Mouse (Mus musculus) cerebellum, postnatal 4 days (tissue): ENCODE results near the gene Gm4491.

Experiments used
- DNase-seq, 2 experiments: peaks; one replicate each; pipeline ENCODE4 v3.0.0; 2022; ENCODE audit warnings: low spot score in 2 of 2, mixed read lengths in 1 of 2

Gene Gm4491

DNA sequence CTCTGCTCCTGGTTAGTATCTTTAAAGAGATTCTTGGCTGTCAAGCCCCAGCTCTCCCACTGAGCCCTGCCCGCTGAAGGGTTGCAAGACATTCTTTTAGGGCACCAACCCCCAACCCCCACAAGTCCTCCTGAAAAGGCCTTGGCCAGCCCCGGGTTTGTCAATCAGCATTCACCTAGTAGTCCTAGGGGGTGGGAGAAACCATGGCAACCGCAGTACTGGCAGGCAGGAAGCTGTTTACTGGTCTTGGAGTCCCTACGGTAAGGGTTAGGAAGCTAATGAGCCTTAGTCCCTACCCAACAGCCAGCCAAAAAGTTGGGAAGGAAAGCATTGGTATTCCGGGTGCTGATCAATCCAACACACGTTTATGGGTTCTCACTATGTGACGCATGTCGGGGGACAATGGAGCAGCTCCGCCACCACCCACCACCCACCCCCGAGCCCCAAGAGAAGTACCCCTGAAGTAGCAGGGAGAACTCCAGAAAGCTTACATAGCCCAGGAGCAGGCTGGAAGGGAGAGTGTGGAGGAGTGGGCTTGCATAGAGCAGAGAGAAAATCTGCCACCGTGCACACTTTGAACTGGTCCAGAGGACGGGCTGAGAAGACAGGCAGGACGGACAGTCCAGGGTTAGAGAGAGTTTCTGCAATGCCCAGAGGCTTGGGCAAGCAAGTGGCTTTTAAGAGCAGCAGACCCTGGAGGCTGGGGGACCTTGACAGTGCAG is at the start of gene Gm4491:
Gm4491 (minus strand) TSS at position 61 of the 722 bp plus-strand sequence.
- DNase-seq: no peak

DNA sequence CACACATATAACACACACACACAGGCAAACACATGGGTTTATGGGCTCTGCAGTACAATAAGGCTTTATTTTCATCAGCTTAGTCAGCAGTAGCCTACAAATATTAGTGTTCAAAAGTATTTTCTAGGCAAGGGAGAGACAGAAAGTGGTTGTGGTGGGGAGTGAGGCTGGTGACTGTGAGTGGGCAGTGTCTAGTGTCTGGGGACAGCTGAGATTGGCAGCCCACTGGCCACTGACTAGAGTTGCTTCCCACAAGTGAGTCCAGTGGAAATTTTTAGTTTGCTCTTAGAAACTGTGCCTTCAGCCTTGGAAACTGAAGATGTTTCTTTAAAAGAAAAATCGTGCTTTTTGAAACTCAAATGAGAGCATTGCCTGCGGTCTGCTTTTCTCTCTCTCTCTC is 46.1 kb upstream of the Gm4491 start:
- no peak for DNase-seq

DNA sequence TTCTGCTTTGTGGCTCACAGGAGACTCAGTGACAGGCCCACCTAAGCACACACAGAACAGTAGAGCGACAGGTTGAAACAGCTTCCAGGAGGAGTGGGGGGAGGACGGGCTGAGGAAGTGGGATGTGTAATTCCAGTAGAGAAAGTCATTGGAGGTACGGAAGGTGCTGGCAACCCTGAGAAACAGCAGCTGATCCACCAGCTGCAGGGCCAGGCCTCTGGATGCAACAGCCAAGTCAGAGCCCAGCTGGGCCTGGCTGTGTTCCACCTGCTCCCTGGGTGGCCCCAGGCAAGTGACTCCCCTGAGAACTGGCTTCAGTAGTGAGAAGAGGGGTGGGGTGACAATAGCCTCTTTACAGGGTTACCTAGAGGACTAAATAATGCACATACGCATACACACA is 45.5 kb upstream of the Gm4491 start:
- DNase-seq: peak in 1 of 2 experiments; percentile 37

DNA sequence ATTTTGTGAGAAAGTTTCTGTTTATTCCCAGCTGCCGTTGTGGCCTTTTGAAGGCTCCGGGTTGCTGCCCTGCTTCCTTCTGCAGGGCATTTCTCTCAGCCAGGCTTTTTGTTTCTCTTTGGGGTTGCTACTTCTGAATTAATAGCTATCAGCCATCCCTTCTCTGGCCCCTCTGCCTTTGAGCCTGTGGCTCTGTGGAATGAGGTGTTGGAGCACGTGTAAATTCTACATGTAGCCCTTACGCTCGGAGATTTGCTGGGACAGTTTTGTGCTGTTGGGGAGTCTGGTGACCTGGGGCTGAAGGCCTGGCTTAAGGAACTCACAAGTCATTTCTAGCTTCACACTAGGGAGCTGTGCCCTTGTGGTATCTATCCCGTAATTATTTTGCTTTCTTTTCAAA is 39.2 kb upstream of the Gm4491 start:
- no peak for DNase-seq

DNA sequence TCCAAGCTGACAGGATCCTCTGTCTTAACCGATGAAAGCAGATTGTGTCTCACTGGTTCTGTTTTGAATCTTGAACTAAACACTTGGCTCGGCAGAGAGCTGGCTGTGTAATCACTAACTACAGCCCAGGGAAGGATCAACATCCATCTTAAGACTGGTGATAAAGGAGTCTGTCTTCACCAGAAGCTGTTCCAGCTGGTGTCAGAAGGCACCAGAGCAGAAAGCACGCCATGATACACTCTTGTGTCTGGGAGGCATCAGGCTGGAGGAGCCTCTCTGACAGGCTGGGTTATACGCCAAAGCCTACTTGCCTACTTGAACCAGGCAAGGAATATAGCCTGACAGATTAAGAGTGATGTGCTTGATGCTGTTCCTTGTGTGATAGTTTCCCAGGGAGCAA is 30.1 kb upstream of the Gm4491 start:
- no peak for DNase-seq

DNA sequence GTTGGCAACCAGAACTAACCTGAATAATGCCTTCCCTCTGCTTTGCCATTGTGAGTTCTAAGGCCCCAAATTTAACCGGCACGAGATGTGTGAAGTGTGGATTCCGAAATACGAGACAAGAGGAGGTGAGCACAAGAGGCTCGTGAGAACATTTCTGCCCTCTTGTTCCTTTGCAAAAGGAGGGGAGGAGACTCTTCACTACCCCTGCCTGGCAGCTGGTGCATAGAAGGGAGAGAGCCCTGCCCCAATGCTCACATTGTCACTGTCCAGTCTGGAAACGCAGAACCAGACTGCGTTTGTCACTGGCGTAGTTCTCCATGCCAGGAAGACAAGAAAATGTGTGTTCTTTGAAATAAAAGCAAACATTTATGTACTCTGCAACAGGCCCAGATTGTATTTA is 19.6 kb upstream of the Gm4491 start:
- DNase-seq: no peak

DNA sequence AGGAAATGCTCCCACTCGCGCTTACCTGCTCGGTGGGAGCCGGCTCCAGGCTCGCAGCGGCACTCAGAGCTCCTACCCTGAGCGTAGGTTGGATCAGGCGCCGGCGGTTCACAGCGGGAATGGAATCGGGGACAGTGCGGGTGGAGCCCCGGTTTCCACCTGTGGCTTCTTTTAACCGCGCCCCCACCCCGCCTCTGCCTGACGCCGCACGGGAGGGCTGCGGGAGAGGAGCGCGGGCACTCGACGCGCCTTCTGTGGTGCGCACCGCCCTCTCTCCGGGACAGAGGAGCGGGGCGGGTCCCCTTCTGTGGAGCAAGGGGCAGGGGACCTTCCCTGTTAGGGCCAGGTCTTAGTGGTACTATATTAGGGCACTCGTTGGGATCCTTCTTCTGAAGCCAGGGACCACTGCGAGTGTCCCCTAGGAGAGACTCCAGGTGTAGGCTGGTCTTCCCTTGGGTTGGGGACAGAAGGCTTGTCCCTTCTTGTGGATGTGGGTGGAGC is 17.5 kb upstream of the Gm4491 start, which contains the start of gene Gjb6:
Gjb6 (minus strand) TSS at position 451 of the 501 bp plus-strand sequence.
- no peak for DNase-seq

DNA sequence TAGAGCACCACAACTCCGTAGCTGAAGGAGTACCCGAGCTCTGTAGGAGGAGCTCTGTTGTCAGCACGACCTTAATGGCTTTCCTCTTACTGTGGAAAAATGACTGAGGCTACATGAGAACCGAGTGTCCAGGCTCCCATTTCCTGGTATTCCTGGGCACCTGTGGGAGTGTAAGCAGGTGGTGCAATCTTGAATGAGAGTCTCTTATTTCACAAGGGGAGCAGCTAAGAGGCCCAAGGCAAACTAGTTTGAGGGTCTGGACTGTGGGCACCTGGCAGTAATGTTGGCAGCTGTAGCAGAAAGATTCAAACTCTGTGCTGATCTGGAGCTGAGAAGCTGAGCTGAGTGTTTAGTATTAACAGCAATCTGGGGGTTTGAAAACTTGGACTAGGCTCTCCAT is 11.7 kb upstream of the Gm4491 start:
- DNase-seq: no peak

DNA sequence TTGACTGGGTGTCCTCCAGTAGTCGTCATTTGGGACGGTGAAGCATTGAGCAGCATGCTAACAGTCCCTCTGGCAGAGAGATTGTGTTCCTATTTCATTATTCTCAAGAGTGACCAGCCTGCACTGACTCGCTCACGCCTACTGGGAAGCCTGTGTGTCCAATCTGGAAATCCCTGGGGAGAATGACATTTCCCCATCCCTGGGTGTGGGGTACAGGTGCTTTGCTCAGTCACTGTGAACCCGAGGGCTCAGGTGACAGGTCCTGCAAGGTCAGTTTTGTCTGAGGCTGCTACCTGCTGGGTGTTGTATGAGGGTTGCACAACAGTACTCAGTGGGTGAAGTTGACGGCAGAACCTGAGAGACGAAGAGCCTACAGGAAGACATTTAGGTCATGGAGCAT is 6.6 kb upstream of the Gm4491 start:
- DNase-seq: no peak

DNA sequence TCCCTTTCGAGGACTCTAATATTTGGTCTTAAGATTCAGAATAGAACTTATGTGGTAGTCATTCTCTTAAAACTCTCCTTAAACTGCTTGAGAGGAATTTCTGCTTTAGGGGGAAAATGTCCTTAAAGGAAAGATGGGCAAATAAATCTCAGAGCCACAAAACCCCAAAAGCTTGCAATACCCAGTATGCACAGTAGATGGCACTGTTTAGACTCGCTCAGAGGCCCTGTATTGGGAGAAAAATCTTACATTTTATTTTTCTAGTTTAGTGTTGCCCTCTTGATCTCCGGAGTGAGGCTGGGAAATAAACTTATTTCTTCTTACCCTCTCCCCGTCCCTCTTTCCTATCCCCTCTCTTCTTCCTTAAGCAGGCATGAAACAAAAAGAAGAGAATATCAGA is 6.5 kb downstream of the Gm4491 start:
- DNase-seq: peak in 1 of 2 experiments; percentile 54

DNA sequence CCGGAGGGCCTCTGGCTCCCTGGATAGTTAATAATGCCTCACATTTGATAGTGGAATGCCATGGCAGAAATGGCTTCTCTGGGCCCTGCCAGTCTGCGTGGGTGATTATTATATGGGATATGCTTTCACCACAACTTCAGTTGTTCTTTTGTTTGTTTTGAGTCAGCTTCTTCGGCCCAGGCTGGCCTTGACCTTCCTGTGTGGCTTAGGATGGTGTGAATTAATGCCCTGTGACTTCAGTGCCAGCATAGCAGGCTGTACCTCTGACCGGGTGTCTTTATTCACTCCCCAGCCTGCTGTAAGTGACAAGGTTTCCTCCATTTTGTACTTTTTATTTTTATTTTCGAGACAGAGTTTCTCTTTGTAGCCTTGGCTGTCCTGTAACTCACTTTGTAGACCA is 7.8 kb downstream of the Gm4491 start:
- DNase-seq: no peak

DNA sequence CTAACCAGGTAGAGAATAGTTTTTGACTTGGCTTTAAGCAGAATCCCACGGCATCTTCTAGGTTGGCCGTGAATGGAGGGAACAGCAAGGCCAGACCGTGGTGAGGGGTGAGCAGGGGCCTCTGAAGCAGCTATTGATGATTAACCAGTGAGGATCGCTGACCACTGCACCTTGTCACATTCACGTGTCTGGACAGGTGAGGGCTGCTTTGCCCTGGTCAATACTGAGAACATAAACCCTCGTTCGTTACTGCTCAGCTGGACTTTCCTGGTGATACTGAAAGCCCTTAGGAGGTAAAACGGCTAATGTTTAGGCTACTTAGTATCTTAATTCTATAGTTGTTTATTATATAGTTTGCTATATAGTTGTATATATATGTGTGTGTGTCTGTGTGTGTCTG is 8.6 kb downstream of the Gm4491 start:
- DNase-seq: no peak

DNA sequence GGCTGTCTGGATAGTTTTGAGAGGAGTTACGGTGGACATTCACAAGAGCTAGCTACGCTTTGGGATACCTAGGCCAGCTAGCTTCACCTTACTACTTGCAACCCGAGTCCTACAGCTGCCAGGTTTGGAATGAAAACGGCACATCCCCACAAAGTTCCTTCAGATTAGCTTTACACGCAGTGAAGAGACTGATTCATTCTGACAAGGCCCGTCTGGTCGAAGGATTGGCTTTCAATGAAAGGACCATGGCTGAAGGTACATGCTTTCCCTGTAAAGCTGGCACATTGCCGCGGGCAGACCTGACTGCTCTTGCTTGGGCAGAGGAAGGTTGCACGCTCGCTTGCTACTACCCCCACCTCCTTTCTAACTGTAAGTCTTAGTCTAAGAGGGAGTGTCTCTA is 10.0 kb downstream of the Gm4491 start:
- no peak for DNase-seq

DNA sequence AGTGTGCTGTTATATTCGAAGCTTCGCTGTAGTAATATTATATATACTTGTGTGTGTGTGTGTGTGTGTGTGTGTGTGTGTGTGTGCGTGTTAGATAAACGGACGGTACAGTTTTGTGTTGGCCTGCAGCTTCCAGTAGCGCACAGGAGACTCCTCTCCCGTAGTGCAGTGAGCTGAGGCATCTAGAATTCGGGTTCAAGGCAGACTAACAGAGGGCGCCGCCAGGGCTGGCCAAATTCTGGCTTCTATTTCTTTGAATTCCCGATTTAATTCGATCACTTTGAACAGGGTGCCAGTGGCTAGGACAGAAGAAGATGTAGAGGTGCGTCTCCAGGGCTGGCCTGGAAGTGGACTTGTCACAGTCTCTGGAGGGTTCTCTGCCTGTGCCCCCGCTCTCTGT is 10.6 kb downstream of the Gm4491 start:
- DNase-seq: no peak

DNA sequence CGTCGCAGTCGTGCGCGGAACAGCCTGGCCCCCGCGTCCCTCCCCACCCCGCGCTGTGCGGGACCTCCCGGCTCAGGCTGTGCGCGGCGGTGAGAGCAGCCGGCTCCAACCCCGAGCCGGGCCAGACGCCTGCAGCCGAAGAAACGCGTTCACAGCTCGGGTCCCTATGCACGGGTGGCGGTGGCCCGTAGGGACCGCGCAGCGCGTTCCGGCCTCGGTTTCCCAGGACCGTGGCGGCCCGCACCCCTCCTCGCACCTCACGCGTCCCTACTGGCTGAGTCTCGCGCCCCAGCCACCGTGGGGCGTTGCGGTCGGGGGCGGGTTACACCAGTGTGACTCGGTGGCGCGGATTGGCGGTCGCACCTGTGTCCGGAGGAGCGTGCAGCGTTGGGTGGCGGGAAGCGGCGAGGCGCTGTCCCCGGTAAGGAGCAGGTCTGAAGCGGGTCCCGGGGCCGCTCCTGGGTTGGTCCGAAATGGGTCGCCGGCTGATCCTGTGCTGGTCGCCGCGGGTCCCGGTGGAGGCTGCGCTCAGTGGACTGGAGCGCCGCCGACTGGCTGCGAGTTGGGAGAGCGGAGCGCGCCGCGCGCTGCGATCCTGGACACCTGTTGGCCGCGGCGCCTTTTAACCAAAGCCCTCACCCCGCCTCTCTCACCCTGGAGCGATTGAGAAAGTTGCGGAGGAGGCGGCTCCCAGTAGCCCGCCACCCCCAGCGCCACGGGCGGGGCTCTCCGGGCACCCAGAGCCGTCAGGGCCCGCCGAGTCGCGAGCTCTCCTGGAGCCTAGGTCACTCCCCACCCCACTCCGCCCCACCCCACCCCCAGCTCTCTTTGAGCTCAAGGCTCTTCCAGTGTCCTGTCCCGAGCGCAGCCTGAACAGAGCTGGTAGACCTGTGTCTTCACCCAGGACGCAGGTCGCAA is 11.3 kb downstream of the Gm4491 start, which contains the start of gene Gjb2:
Gjb2 (minus strand) TSS at position 597 of the 918 bp plus-strand sequence.
- peak in 1 of 2 experiments; percentile 21 for DNase-seq

DNA sequence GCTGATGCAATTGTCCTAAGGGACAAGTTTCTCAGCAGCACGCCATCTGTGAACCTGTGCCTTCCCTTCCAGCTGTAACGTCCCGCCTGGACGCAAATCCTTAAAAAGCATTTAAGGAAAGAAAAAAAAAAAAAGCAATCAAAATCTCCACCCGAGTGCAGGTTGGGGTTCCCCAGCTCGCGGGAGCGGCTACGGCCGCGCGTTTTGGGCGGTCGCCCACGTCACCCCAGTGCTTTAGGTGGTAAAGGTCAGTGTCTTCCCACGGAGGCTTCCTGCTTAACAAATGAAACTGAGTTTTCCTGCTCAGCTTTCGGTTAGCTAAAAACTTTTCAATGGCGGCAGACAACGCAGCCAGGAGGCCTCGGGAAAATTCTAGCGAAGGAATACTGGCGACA is 12.0 kb downstream of the Gm4491 start:
- DNase-seq: no peak

DNA sequence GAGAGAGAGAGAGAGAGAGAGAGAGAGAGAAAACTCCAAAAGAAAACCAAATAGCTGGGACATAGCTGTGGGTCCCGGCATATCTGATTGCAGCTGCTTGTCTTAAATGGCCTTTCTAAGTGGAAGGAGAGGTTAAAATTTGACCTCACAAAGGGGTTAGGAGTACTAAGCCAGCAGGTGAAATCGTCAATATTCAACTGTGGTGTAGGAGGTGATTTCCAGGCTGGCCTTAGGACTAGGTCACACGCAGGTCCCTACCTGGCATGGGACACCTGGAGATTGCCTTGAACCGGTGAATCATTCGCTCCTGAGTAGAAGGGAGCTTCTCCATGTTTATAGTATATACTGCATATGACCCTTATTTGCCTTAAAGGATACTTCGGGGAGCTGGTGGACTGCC is 12.6 kb downstream of the Gm4491 start:
- no peak for DNase-seq

DNA sequence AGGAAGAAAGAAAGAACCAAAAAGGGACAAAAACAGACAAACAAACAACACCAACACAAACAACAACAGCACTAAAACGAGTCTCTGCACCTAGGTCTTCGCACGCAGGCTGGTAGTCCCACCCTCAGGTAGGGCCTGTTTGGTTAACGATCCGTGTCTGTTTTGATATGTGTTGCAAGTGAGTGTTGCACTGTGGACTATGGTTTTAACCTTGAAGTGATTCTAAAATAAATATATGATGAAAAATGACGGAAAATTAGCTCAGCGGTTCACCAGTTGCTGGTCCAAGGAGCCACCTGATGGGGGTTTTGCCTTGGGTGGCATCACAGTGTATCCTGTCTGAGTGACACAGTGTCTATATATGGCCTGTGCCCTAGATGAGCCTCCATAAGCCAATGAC is 14.1 kb downstream of the Gm4491 start:
- no peak for DNase-seq

DNA sequence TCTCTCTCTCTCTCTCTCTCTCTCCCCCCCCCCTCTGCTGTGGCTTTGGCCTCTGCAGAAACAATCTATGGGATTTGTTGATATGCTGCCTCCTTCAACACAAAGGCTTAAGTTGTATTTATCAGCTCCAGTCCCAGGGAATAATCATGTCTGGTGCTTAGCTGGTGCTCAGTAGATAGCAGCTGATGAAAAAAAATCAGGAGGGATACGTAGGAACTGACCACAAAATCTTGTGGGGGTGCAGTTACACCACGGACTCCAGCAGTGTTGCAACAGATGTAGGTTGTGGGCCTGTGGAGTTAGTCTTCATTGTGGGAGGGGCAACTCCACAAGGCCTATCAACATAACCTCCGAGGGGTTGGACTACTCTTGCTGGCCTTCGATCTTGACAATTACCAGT is 19.8 kb downstream of the Gm4491 start:
- no peak for DNase-seq

DNA sequence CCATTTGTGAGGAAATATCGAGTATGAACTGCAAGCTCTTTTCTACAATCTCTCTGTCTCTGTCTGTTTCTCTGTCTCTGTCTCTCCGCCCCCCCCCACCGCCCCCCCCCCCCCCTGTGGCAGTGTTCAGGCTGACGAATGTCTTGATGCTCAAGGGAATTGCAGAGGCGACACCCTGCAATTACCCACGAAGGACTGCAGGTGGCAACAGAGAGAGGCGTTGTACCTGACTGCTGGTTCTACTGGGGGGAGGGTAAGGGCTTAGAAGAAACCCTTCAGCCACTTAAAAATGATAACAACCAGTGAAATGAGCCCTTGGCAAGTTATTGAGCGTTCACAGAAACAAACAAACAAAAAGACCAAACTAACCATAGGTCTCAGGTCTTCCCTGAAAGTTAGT is 22.7 kb downstream of the Gm4491 start:
- DNase-seq: no peak

DNA sequence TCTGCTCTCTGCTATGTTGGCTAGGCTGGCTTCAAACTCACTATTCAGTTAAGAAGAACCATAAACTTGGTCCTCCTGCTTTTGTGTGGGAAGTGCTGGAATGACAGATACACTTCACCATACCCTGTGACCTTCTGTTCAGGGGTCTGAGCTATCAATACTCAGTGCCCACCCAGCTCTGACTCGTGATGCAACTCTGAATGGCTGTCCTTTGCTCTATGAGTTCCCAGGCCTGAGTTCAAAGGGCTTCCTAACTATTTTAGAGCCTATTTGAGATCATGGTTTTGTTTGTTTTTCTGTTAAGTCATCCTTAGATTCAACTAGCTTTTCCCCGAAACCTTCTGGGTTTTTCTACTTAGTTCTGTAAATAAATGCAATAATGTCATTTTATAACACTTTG is 25.7 kb downstream of the Gm4491 start:
- DNase-seq: no peak

DNA sequence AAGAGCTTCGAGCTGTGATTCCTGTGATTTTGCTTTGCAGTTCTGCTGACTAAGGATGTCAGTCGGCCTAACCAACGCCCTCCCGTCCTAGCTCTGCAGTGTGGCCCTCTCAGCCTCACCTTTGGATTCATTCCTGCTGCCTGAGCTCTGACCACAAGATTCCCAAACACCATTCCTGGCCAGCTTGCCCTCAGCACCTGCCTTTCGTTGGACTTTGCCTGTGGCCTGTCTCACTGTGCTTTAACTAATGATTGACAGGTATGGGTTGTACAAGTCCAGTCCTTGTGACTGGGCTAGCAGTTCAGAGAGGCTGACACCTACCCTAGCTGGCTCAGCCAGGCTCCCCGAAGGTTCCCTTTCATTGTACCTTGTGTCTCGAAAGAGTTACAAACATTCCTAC is 26.6 kb downstream of the Gm4491 start:
- DNase-seq: no peak

DNA sequence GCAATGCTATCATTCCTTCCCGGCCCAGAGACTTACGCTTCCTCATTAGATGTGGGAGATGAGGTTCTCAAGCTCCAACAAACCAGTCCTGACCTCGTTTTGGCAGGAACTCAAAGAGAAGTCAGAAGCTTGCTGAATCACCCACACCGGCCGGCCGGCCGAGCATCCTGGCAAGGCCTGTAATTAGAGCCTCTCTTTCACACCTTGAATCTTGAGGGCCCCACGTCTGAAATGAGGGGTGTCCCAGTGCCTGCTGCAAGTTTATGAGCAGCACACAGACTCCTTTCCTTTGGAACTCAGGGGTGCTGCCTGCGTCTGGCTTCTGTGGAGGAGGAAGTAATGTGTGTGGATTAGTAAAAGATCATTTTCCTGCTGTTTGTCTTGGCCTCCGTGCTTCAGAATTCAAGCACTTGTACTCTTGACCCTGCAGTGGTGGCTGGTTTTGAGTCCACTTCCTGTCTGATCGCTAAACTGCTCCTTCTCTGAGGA is 31.5 kb downstream of the Gm4491 start:
- DNase-seq: no peak
